Comparison of ENCODE assay signal across 26 mouse cellular contexts in the genomic region with DNA sequence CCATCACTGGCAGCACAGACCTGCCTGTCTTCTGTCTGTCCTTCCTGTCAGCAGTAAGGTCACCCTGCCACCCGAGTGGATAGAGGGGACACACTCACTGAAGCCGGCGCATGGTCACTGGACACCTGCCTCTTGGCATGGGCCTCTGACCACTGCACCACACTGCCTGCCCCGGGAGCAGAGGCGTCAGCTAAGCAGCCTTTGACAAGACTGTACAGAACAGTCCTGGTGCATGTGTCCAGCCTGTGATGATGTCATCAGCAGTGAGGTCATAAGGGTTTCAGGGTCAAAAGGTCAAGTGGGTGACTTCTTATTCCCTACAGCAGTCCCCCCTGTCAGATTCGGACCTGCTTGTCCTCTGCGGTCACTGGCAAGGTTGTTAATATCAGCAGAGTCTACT.
DNase-seq lines count a peak whose midpoint lies in the region; ATAC-seq lines count a peak whose summit lies in the region.
"Had no signal": no experiment of that assay in that cellular context is flagged by ENCODE, and none has a peak within 500 bp of the region (broad histone marks: within the 10 kb centered on the region; RNA-seq: fewer than 3 reads in every experiment).

No protein-coding gene starts in this region.

- H3K4me3 ChIP-seq in heart, embryonic 11.5 days (ENCODE audit: low read depth, low read length): no peak overlapping the region
- no peak overlapping the region for H3K4me3 ChIP-seq in heart, embryonic 16.5 days (ENCODE audit: low read length)
- no peak overlapping the region for H3K4me3 ChIP-seq in kidney, embryonic 14.5 days (ENCODE audit: low read length)
- no peak overlapping the region for H3K4me3 ChIP-seq in midbrain, embryonic 11.5 days (ENCODE audit: low read depth, low read length)
- H3K4me3 ChIP-seq in midbrain, embryonic 10.5 days: no peak overlapping the region
- H3K4me3 ChIP-seq: embryonic facial prominence, embryonic 10.5 days; embryonic facial prominence, embryonic 15.5 days; forebrain, embryonic 12.5 days; liver, embryonic 12.5 days had no signal

- H3K9me3 ChIP-seq in heart, embryonic 11.5 days (replicated peaks; ENCODE audit: control insufficient read depth, low read length): no peaks in the 10 kb centered on the region
- H3K9me3 ChIP-seq in heart, embryonic 16.5 days (replicated peaks; ENCODE audit: control insufficient read depth, low read length): peaks cover 5% of the 10 kb centered on the region
- H3K9me3 ChIP-seq in kidney, embryonic 14.5 days (ENCODE audit: control insufficient read depth, low read length): peaks cover 3% of the 10 kb centered on the region; the same call in 1 of the 2 replicates
- no peaks in the 10 kb centered on the region for H3K9me3 ChIP-seq in midbrain, embryonic 11.5 days (ENCODE audit: control insufficient read depth, low read length)
- H3K9me3 ChIP-seq in midbrain, embryonic 10.5 days (replicated peaks): no peaks in the 10 kb centered on the region
- H3K9me3 ChIP-seq: embryonic facial prominence, embryonic 10.5 days; embryonic facial prominence, embryonic 15.5 days; forebrain, embryonic 12.5 days; liver, embryonic 12.5 days had no signal

- 37% methylated on average over 7 of the region's 7 CpGs for WGBS in heart, embryonic 11.5 days (ENCODE audit: insufficient replicate concordance)
- 42% methylated on average over 7 of the region's 7 CpGs for WGBS in heart, embryonic 16.5 days
- 81% methylated on average over 7 of the region's 7 CpGs for WGBS in kidney, embryonic 14.5 days
- 87% methylated on average over 7 of the region's 7 CpGs for WGBS in midbrain, embryonic 11.5 days
- 85% methylated on average over 7 of the region's 7 CpGs for WGBS in midbrain, embryonic 10.5 days

- H3K27me3 ChIP-seq in heart, embryonic 11.5 days (ENCODE audit: control insufficient read depth, insufficient read depth, low read length): no peaks in the 10 kb centered on the region
- no peaks in the 10 kb centered on the region for H3K27me3 ChIP-seq in heart, embryonic 16.5 days (ENCODE audit: control insufficient read depth, insufficient read depth, low read length)
- no peaks in the 10 kb centered on the region; the same call in 1 of the 2 replicates for H3K27me3 ChIP-seq in kidney, embryonic 14.5 days (ENCODE audit: control insufficient read depth, insufficient read depth, low read length)
- H3K27me3 ChIP-seq in midbrain, embryonic 11.5 days (ENCODE audit: control insufficient read depth, insufficient read depth, low read length): no peaks in the 10 kb centered on the region
- H3K27me3 ChIP-seq in midbrain, embryonic 10.5 days (ENCODE audit: low read depth, poor library complexity, severe bottlenecking): no peaks in the 10 kb centered on the region
- H3K27me3 ChIP-seq: forebrain, embryonic 12.5 days; liver, embryonic 12.5 days had no signal

- H3K4me2 ChIP-seq in heart, embryonic 11.5 days: no peak overlapping the region
- H3K4me2 ChIP-seq in heart, embryonic 16.5 days (ENCODE audit: low read depth, low read length): no peak overlapping the region
- no peak overlapping the region for H3K4me2 ChIP-seq in kidney, embryonic 14.5 days (replicated peaks; ENCODE audit: low read depth, low read length)
- no peak overlapping the region for H3K4me2 ChIP-seq in midbrain, embryonic 11.5 days
- H3K4me2 ChIP-seq: embryonic facial prominence, embryonic 15.5 days; forebrain, embryonic 12.5 days; hindbrain, embryonic 14.5 days; liver, embryonic 12.5 days had no signal

- H3K36me3 ChIP-seq in heart, embryonic 11.5 days (ENCODE audit: control insufficient read depth, insufficient read depth, low read length): peaks cover 3% of the 10 kb centered on the region; the same call in 1 of the 2 replicates
- H3K36me3 ChIP-seq in heart, embryonic 16.5 days (ENCODE audit: control insufficient read depth, insufficient read depth): no peaks in the 10 kb centered on the region
- no peaks in the 10 kb centered on the region for H3K36me3 ChIP-seq in kidney, embryonic 14.5 days (ENCODE audit: control insufficient read depth, insufficient read depth, low read length)
- no peaks in the 10 kb centered on the region for H3K36me3 ChIP-seq in midbrain, embryonic 11.5 days (ENCODE audit: control insufficient read depth, insufficient read depth, low read length)
- H3K36me3 ChIP-seq in midbrain, embryonic 10.5 days: no peaks in the 10 kb centered on the region
- H3K36me3 ChIP-seq: embryonic facial prominence, embryonic 10.5 days; embryonic facial prominence, embryonic 15.5 days; forebrain, embryonic 12.5 days; liver, embryonic 12.5 days had no signal

- peak overlapping the region; percentile 71 for H3K27ac ChIP-seq in heart, embryonic 11.5 days (ENCODE audit: low read depth, low read length)
- 0 out of 2 replicates have a peak overlapping the region, but pooled peaks have one; percentile 7 for H3K27ac ChIP-seq in heart, embryonic 16.5 days (ENCODE audit: low read length)
- no peak overlapping the region for H3K27ac ChIP-seq in kidney, embryonic 14.5 days (ENCODE audit: low read depth, low read length)
- H3K27ac ChIP-seq in midbrain, embryonic 11.5 days (ENCODE audit: low read depth, low read length): no peak overlapping the region
- H3K27ac ChIP-seq in midbrain, embryonic 10.5 days (replicated peaks): no peak overlapping the region; the same call in 1 of the 2 replicates
- H3K27ac ChIP-seq: embryonic facial prominence, embryonic 10.5 days; embryonic facial prominence, embryonic 15.5 days; forebrain, embryonic 12.5 days; liver, embryonic 12.5 days had no signal

- ATAC-seq in heart, embryonic 11.5 days (replicated peaks; ENCODE audit: insufficient number of reproducible peaks, low FRiP score, low TSS enrichment): no peak
- ATAC-seq in heart, embryonic 16.5 days (replicated peaks; ENCODE audit: extremely low read depth, insufficient read depth, low FRiP score): no peak; the same call in 1 of the 2 replicates
- ATAC-seq in kidney, embryonic 14.5 days (ENCODE audit: low FRiP score, low TSS enrichment): 0 out of 2 replicates have a peak, but pooled peaks have one; percentile 11
- no peak for ATAC-seq in midbrain, embryonic 11.5 days (ENCODE audit: low FRiP score)
- ATAC-seq: forebrain, postnatal 0 days; inflammation-experienced regulatory T-cells, adult 6 months; liver, embryonic 12.5 days; liver, postnatal 0 days; Patski had no signal

- intact Hi-C loops in heart, postnatal 10 days (cut with DNase I): no loop called here

- peaks cover 19% of the 10 kb centered on the region for H3K4me1 ChIP-seq in heart, embryonic 11.5 days (ENCODE audit: control insufficient read depth, insufficient read depth, low read length)
- peaks cover 6% of the 10 kb centered on the region for H3K4me1 ChIP-seq in heart, embryonic 16.5 days (ENCODE audit: control insufficient read depth, insufficient read depth, low read length)
- H3K4me1 ChIP-seq in kidney, embryonic 14.5 days (ENCODE audit: control insufficient read depth, insufficient read depth, low read length): peaks cover 16% of the 10 kb centered on the region
- no peaks in the 10 kb centered on the region for H3K4me1 ChIP-seq in midbrain, embryonic 11.5 days (ENCODE audit: control insufficient read depth, insufficient read depth, low read length)
- H3K4me1 ChIP-seq in midbrain, embryonic 10.5 days: peaks cover 20% of the 10 kb centered on the region
- H3K4me1 ChIP-seq: liver, embryonic 12.5 days had no signal

- DNase-seq in heart, adult 9 months (ENCODE audit: low spot score in 2 of 2): no peak
- no peak for DNase-seq in heart, postnatal 10 days
- DNase-seq in kidney, adult 11 months: no peak
- DNase-seq in midbrain, embryonic 11.5 days (ENCODE audit: low spot score, missing footprints): peak; percentile 72
- DNase-seq in midbrain, embryonic 10.5 days (ENCODE audit: low spot score): no peak
- DNase-seq: adrenal gland, postnatal 10 days; cerebellum, adult 8-10 months; cerebellum, postnatal 25 days; forebrain, postnatal 0 days; kidney, adult 18-20 months; kidney, postnatal 10 days; layer of hippocampus, postnatal 36 days; left cerebral cortex, postnatal 4 days; liver, postnatal 0 days; midbrain, embryonic 14.5 days; thymus, postnatal 14 days had no signal

- H3K9ac ChIP-seq in heart, embryonic 11.5 days (ENCODE audit: low read depth, low read length): no peak overlapping the region
- peak overlapping the region; percentile 20; the same call in 1 of the 2 replicates for H3K9ac ChIP-seq in heart, embryonic 16.5 days (ENCODE audit: low read length)
- no peak overlapping the region for H3K9ac ChIP-seq in kidney, embryonic 14.5 days (ENCODE audit: low read depth, low read length)
- no peak overlapping the region for H3K9ac ChIP-seq in midbrain, embryonic 11.5 days (ENCODE audit: low read length)
- H3K9ac ChIP-seq: embryonic facial prominence, embryonic 15.5 days; forebrain, embryonic 12.5 days; forebrain, postnatal 0 days; hindbrain, embryonic 14.5 days; liver, embryonic 12.5 days; liver, postnatal 0 days had no signal

Comparison
In these comparisons a context has a peak if more than half of its experiments do, and no peak if none do; other contexts are left out.
1. H3K27ac ChIP-seq: peak in heart, embryonic 11.5 days (single experiment) and heart, embryonic 16.5 days (single experiment); none in kidney, embryonic 14.5 days (single experiment), midbrain, embryonic 11.5 days (single experiment) and midbrain, embryonic 10.5 days (single experiment).